Mouse (Mus musculus) ES-Bruce4 (cell line): Measurements from ENCODE around the gene Tbpl1. TPM values are rescaled to one million over a fixed set of nuclear protein-coding genes. Genes with fewer than 3 reads are reported as not detected.
A peak's percentile ranks its signal among the peaks of the same experiment; 100 is the strongest.

Experiments used
- H3K27ac ChIP-seq: 2 replicates; pipeline ENCODE4 v1.5.1; 2012; ENCODE audit warnings: low read length, inconsistent platforms; ENCODE audit not compliant: insufficient read depth
- H3K27me3 ChIP-seq: 2 replicates; pipeline ENCODE4 v1.6.1; 2012; ENCODE audit warnings: mild to moderate bottlenecking, low read length, inconsistent platforms; ENCODE audit not compliant: control insufficient read depth, poor library complexity, insufficient read depth, severe bottlenecking
- H3K36me3 ChIP-seq: 2 replicates; pipeline ENCODE4 v1.6.1; 2012; ENCODE audit warnings: inconsistent platforms, mild to moderate bottlenecking, low read length, moderate library complexity; ENCODE audit not compliant: control insufficient read depth, poor library complexity, insufficient read depth, severe bottlenecking
- H3K4me1 ChIP-seq: one replicate; pipeline ENCODE4 v1.8.1; 2011; ENCODE audit warnings: low read length; ENCODE audit not compliant: control insufficient read depth, insufficient read depth
- H3K4me3 ChIP-seq: 2 replicates; pipeline ENCODE4 v1.5.1; 2011; ENCODE audit warnings: low read depth, mild to moderate bottlenecking, low read length
- H3K9ac ChIP-seq: 2 replicates; pipeline ENCODE4 v1.6.1; 2012; ENCODE audit warnings: low read depth, mild to moderate bottlenecking, inconsistent platforms; ENCODE audit not compliant: poor library complexity, severe bottlenecking
- H3K9me3 ChIP-seq: replicated peaks from 2 replicates; pipeline ENCODE4 v1.6.1; 2012; ENCODE audit warnings: mild to moderate bottlenecking, low read length, inconsistent platforms; ENCODE audit not compliant: control insufficient read depth, poor library complexity, insufficient read depth, severe bottlenecking
- CTCF ChIP-seq: IDR thresholded peaks from one replicate; pipeline ENCODE4 v1.8.1; 2011; ENCODE audit warnings: low read depth, low read length
- EP300 ChIP-seq: IDR thresholded peaks from 2 replicates; pipeline ENCODE4 v1.6.1; 2011; ENCODE audit warnings: low read depth, low read length; ENCODE audit not compliant: insufficient read depth
- POLR2A ChIP-seq: IDR thresholded peaks from one replicate; pipeline ENCODE4 v1.8.1; 2011; ENCODE audit warnings: low read length; ENCODE audit not compliant: insufficient read depth
- polyA plus RNA-seq: library from polyadenylated mRNA; stranded (reverse); fragments of >200 nt; gene quantifications from 2 replicates; pipeline ENCODE4 v1.2.4, GENCODE M21; 2011; ENCODE audit warnings: low read depth; ENCODE audit not compliant: missing spikeins, insufficient read depth, insufficient read length

The Tbpl1 gene
- polyA plus RNA-seq, 1 experiment, result 46.1 TPM

DNA sequence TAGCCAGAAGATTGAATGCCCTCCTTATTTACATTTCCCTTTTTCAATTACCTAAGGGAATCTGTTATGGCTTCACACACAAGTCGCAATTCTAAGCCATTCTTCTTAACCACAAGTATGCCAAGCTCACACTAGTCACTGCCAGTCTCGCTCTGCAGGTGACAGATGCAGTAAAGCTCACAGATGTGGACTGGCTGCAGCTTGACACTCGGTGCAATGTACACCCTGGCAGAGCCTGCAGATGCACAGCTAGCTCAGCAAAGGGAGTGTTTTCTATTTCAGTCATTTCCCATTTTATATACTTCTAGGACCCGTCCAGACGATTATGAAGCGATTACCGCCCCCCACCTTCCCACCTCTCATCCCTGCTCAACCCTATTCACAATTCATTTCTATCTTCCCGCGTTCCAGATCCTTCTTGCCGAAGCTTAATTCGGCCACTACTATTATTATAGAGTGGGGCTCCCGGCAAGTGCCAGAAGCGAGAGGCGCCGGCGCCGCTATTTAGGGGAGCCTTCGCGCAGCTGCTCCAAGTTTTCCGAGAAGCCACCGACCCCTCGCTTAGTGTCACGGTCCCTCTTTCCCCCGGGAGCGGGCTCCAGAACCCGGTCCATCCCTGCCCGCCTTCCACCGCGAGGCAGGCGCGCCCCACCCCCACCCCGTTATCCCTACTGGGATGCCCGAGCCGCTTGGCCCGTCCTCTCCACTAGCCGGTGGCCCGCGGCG is 1.3 kb downstream of the Tbpl1 start:
- Histone ChIP-seq H3K9me3 (peaks cover 3% of the 10 kb centered on the region; the same call in 1 of the 2 replicates), H3K27me3 (no peaks in the 10 kb centered on the region), H3K27ac (no peak overlapping the region), H3K4me1 (no peaks in the 10 kb centered on the region), H3K4me3 (peak overlapping the region; percentile 90), H3K9ac (peak overlapping the region; percentile 79), H3K36me3 (no peaks in the 10 kb centered on the region)
- TF ChIP-seq POLR2A, result no peak
- TF ChIP-seq EP300, result no peak
- no peak for TF ChIP-seq CTCF

DNA sequence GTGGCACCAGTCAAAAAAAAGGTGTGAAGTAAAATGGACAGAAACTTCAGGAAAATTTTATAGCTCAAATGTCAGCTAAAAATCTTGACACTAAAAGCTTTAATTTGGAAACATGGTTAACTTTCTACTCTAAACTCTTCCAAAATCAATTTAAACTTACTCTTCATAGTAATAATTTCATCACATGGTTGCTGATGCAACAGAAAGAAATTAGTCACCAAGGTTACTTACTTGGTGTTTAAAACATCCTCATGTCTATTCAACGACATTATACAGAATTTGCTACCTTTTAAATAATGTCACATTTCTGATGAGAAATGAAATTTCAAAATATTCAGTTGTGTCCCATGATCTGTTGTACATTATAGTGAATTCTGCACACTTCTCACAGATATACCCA is 3.5 kb downstream of the Tbpl1 start:
- no peak overlapping the region for H3K9ac ChIP-seq
- no peak overlapping the region for H3K27ac ChIP-seq
- H3K9me3 ChIP-seq, result peaks cover 3% of the 10 kb centered on the region; the same call in 1 of the 2 replicates
- no peaks in the 10 kb centered on the region for H3K4me1 ChIP-seq
- H3K4me3 ChIP-seq, result no peak overlapping the region
- TF ChIP-seq EP300 (no peak), POLR2A (no peak)
- no peaks in the 10 kb centered on the region for H3K27me3 ChIP-seq
- no peaks in the 10 kb centered on the region for H3K36me3 ChIP-seq

- Histone ChIP-seq H3K27ac (no peak overlapping the region), H3K27me3 (no peaks in the 10 kb centered on the region), H3K4me3 (no peak overlapping the region), H3K9me3 (no peaks in the 10 kb centered on the region), H3K4me1 (no peaks in the 10 kb centered on the region), H3K9ac (no peak overlapping the region), H3K36me3 (no peaks in the 10 kb centered on the region)
- TF ChIP-seq EP300 (no peak), CTCF (no peak), POLR2A (no peak)
Measured at GRCm38 (mm10) chr10:22726295-22726694, 5.4 kb downstream of the Tbpl1 start.

GRCm38 (mm10) chr10:22725166-22725565 is 6.6 kb downstream of the Tbpl1 start:
- no peak overlapping the region for H3K9ac ChIP-seq
- no peaks in the 10 kb centered on the region for H3K9me3 ChIP-seq
- no peaks in the 10 kb centered on the region for H3K27me3 ChIP-seq
- H3K27ac ChIP-seq, result no peak overlapping the region
- H3K4me3 ChIP-seq, result no peak overlapping the region
- TF ChIP-seq POLR2A (no peak), CTCF (no peak), EP300 (no peak)
- no peaks in the 10 kb centered on the region for H3K4me1 ChIP-seq
- no peaks in the 10 kb centered on the region for H3K36me3 ChIP-seq

DNA sequence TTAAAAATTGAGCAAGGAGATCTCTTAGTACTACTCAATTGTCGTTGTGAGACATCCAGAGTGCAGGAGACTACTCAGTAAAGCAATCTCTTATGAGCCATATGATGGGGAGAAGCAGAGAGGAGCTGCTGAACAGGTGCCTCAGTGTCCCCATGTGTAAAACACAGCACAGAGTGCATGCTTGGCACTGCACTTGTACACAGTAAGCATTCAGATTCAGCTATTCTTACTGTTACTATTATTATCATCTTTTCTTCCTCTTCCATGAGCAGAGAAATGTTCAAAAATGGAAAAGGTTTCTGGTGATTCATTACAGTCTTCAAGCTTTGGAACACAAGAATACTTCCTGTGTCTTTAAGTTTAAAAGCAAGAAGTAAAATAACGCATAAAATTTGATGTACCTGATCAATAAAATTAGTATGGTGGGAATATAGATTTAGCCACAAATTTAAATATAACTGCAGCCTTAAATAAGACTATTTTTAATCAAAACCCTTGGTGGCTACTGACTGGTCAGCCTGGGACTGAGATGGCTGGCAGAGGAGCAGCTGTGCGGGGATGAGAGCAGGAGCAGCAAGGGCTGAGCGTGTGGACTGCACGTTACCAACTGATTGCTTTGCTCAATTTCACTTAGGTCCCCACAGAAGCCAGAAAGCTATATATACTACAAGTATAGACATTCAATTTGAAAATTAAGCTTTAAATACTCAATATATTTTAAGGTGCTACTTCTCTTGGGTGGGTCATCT is 10.8 kb downstream of the Tbpl1 start:
- Histone ChIP-seq H3K9ac (no peak overlapping the region), H3K4me1 (no peaks in the 10 kb centered on the region), H3K9me3 (no peaks in the 10 kb centered on the region), H3K4me3 (no peak overlapping the region), H3K36me3 (no peaks in the 10 kb centered on the region), H3K27ac (no peak overlapping the region), H3K27me3 (no peaks in the 10 kb centered on the region)
- TF ChIP-seq POLR2A (no peak), CTCF (no peak), EP300 (no peak)

GRCm38 (mm10) chr10:22718475-22718874 is 13.3 kb downstream of the Tbpl1 start:
- Histone ChIP-seq H3K27me3 (no peaks in the 10 kb centered on the region), H3K36me3 (no peaks in the 10 kb centered on the region), H3K4me3 (no peak overlapping the region), H3K27ac (no peak overlapping the region), H3K9ac (no peak overlapping the region), H3K4me1 (no peaks in the 10 kb centered on the region), H3K9me3 (no peaks in the 10 kb centered on the region)
- no peak for TF ChIP-seq POLR2A
